Mouse (Mus musculus) kidney, adult 2 months (tissue): Measurements from ENCODE around the gene Hsf4.

ENCODE experiments used
- CTCF ChIP-seq: fragments of 200-500 bp; conservative IDR thresholded peaks from 2 replicates; pipeline ENCODE4 v1.5.1; 2011; ENCODE audit warnings: low read depth, mild to moderate bottlenecking, control low read depth, low read length, moderate library complexity, mixed read lengths; ENCODE audit not compliant: insufficient read depth, insufficient read length
- POLR2A ChIP-seq: fragments of 200-500 bp; IDR thresholded peaks from one replicate; pipeline ENCODE4 v1.6.1; 2011; ENCODE audit warnings: low read depth, low read length, control low read depth

GRCm38 (mm10) chr8:105225917-105226316, 43.7 kb upstream of the Hsf4 start:
- TF ChIP-seq CTCF (no peak), POLR2A (no peak)
